Mouse (Mus musculus) small intestine, adult 2 months (tissue): ENCODE data around the gene Dusp18. TPM values are rescaled to one million over a fixed set of nuclear protein-coding genes. Genes with fewer than 3 reads are reported as not detected.

Source experiments
- H3K27ac ChIP-seq: fragments of 200-500 bp; 2 replicates; pipeline ENCODE4 v1.5.1; 2012; ENCODE audit warnings: low read depth, low read length, control low read depth, inconsistent platforms; ENCODE audit not compliant: insufficient read depth
- H3K27me3 ChIP-seq: fragments of 200-500 bp; 2 replicates; pipeline ENCODE4 v1.6.1; 2012; ENCODE audit warnings: mild to moderate bottlenecking, moderate library complexity, low read length, inconsistent platforms; ENCODE audit not compliant: control insufficient read depth, insufficient read depth
- H3K36me3 ChIP-seq: fragments of 200-500 bp; 2 replicates; pipeline ENCODE4 v1.6.1; 2012; ENCODE audit warnings: mild to moderate bottlenecking, low read length, control low read depth, inconsistent platforms; ENCODE audit not compliant: control insufficient read depth, insufficient read depth
- H3K4me1 ChIP-seq: fragments of 200-500 bp; 2 replicates; pipeline ENCODE4 v1.6.1; 2012; ENCODE audit warnings: low read length, inconsistent platforms, mixed read lengths; ENCODE audit not compliant: control insufficient read depth, insufficient read depth, insufficient read length
- H3K4me3 ChIP-seq: fragments of 200-500 bp; 2 replicates; pipeline ENCODE4 v1.5.1; 2012; ENCODE audit warnings: low read depth, mild to moderate bottlenecking, control low read depth, inconsistent platforms, low read length, moderate library complexity
- CTCF ChIP-seq: fragments of 200-500 bp; IDR thresholded peaks from 2 replicates; pipeline ENCODE4 v1.5.1; 2012; ENCODE audit warnings: low read depth, mild to moderate bottlenecking, control low read depth, inconsistent platforms, low read length, moderate library complexity, mixed read lengths; ENCODE audit not compliant: insufficient replicate concordance, insufficient read length; ENCODE audit errors: extremely low read depth
- POLR2A ChIP-seq: fragments of 200-500 bp; IDR thresholded peaks from 2 replicates; pipeline ENCODE4 v1.6.1; 2012; ENCODE audit warnings: low read depth, mild to moderate bottlenecking, control low read depth, inconsistent platforms, low read length, moderate library complexity
- WGBS: fragments of 180-500 bp; shearing (Covaris S2); methylation state at CpG from one replicate; pipeline ENCODE4 v1.1.7; 2018; 5-methylcytosine and 5-hydroxymethylcytosine counted together
- polyA plus RNA-seq: library from polyadenylated mRNA; depleted of rRNA; stranded (reverse); fragments of >200 nt; gene quantifications from 2 replicates; pipeline ENCODE4 v1.2.3, GENCODE M21; 2012; rRNA removed

Gene Dusp18
- polyA plus RNA-seq, 1 experiment, result 2.4 TPM

DNA sequence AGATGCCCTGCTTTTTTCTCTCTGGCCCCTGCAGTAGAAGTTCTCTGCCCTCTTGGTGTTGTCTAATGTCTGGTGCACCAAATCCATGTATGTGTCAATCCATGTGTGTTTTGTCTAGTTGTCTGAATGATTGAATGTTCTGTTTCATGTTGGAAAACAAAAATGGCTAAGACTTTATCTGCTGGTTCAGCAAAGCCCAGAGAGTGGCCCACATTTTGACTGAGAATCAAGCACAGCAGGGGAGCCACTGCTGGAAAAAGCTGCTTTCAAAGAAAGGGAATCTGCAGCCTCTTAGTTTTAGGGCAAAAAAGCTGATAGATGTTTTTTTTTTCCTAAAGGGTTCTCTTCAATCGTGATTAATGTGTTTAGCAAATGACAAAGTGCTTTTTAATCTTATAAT is 51.3 kb downstream of the Dusp18 start:
- Histone ChIP-seq H3K4me1 (no peaks in the 10 kb centered on the region), H3K36me3 (no peaks in the 10 kb centered on the region), H3K4me3 (no peak overlapping the region), H3K27ac (no peak overlapping the region), H3K27me3 (no peaks in the 10 kb centered on the region)
- 34% methylated on average over 1 of the region's 1 CpGs for WGBS
- TF ChIP-seq CTCF, result no peak
- TF ChIP-seq POLR2A, result no peak

Other genes with a start within 250 kb of the Dusp18 start
- 2.2 and 4.2 TPM in 2 replicates for gene Morc2a, start 246.0 kb upstream of the Dusp18 start, polyA plus RNA-seq
- 0.11 and 0.52 TPM in 2 replicates for gene Osbp2, start 31.3 kb upstream of the Dusp18 start, polyA plus RNA-seq
- gene 4921536K21Rik, start 142 bp upstream of the Dusp18 start, polyA plus RNA-seq, result 0.06 TPM in 2 replicates
- gene Slc35e4, start 19.4 kb downstream of the Dusp18 start, polyA plus RNA-seq, result 4.7 and 6.5 TPM in 2 replicates
- 187 and 452 TPM in 2 replicates for gene Tcn2, start 36.9 kb downstream of the Dusp18 start, polyA plus RNA-seq
- 11.2 and 17.8 TPM in 2 replicates for gene Pes1, start 68.7 kb downstream of the Dusp18 start, polyA plus RNA-seq
- gene 4930556J24Rik, start 81.5 kb downstream of the Dusp18 start, polyA plus RNA-seq, result 0.19 TPM in 1 of 2 replicates, not detected in the other
- gene Gal3st1, start 88.4 kb downstream of the Dusp18 start, polyA plus RNA-seq, result 88.7 and 124 TPM in 2 replicates
- 0.05 and 0.42 TPM in 2 replicates for gene Sec14l4, start 136.2 kb downstream of the Dusp18 start, polyA plus RNA-seq
- gene Sec14l3, start 169.6 kb downstream of the Dusp18 start, polyA plus RNA-seq, result not detected in 2 replicates
- 22.4 and 26.6 TPM in 2 replicates for gene Mtfp1, start 200.2 kb downstream of the Dusp18 start, polyA plus RNA-seq
- gene Sec14l2, start 228.2 kb downstream of the Dusp18 start, polyA plus RNA-seq, result 23.7 and 84.2 TPM in 2 replicates
- 13.9 and 20.6 TPM in 2 replicates for gene Rnf215, start 240.0 kb downstream of the Dusp18 start, polyA plus RNA-seq